Mouse (Mus musculus): ENCODE data around the gene Rabgef1.

DNA sequence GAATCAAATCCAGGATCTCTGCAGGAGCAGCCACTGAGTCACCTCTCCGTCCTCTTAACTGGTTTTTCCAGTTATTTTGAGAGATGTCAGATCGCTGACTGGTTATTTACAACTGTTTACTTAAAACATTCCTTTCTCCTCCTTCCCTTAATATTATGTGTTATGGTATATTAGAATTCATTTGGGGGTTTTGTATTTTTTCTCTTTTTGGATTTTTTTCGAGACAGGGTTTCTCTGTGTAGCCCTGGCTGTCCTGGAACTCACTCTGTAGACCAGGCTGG lies 10.9 kb downstream of the Rabgef1 start:
- TF ChIP-seq CTCF (IDR thresholded peaks at IDR 0.05; ENCODE audit: low read depth, low read length): no peak
- no peak for TF ChIP-seq POLR2A (IDR thresholded peaks at IDR 0.05; ENCODE audit: insufficient read depth, low read length)
- no peak for TF ChIP-seq EP300 (IDR thresholded peaks at IDR 0.05; ENCODE audit: insufficient read depth, low read depth, low read length)
